Mouse (Mus musculus) hindlimb bud, embryonic 11.5 days (tissue): Measurements from ENCODE around the gene Gls.
A peak's percentile ranks its signal among the peaks of the same experiment; 100 is the strongest.

Source experiments
- DNase-seq: peaks from one replicate; pipeline ENCODE4 v3.0.0-alpha.2; 2012; ENCODE audit warnings: low read depth, low spot score; ENCODE audit errors: extremely low spot score

Gene Gls

GRCm38 (mm10) chr1:52131787-52132377, 101.2 kb downstream of the Gls start:
- DNase-seq: no peak

DNA sequence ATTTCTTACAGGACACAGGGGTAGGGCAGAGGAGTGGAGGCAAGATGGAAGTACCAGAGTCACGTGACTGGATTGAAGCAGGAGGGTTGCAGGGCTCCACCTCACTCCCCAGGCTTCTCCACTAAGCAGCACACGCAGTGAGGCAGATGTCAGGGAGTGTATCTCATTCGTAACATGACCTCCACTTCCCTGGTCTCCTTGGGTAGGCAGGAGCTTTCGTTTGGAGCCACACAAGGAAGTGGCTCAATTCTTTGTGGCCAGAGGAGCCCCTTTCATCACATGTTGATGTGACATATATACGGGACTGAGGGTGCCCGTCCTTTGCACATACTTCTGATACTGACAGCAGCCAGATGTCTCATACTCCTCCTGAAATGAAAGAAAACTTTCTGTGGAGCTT, 103.2 kb downstream of the Gls start:
- DNase-seq: no peak

DNA sequence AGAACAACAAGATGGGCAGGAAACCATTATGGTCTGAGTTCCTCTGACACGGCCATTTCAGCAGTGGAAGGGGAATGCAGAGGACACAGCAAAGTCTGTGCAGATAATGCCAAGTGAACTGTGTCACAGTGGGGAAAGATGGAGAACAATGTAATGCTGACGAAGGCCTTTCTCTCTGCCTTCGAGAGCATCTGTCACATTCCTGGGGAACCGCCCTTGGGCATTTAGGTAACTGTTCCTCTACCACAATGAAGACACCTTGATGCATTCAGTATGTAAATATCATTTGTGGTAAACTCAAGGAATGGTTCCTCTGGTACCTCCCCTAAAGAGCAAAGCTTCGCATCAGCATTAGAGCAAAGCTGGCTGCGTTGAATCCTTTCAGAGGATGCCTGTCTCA, 105.7 kb downstream of the Gls start:
- no peak for DNase-seq

- DNase-seq: no peak
Observed at GRCm38 (mm10) chr1:52124818-52125217, 108.2 kb downstream of the Gls start.

DNA sequence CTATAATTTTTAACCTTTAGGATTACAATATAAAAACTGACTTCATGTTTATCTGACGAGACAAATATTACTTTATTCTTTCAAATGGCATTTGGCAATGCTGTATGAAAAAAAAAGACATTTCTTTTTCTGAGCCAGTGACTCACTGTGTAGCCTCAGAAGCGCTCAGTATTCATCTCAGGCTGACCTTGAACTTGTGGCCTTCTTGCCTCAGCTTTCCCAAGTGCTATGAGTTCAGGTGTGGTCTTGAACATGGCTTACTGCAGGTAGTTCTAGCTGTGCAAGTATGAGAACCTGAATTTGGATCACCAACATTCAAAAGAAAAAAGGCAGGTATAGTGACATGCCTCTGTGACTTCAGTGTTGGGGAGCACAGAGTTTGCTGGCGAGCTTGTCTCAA, 112.0 kb downstream of the Gls start:
- DNase-seq: no peak

DNA sequence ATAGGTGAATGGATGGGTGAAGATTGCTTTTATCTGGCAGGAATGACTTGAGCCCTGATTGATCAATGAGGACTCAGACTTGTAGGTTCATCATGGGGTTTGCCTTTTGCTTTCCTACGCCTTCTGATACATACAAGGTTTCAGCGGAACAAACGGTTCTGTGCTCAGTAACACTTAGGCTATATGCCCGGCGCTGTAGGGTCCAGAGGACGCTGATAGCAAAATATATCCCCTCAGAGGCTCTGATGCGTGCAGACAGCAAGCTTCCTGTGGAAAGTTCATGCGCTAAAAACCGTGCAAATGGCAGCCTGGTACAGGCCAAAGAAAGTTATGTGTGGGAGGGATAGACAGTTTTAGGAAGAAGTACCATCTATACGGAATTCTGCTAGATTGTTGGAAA, 112.8 kb downstream of the Gls start:
- DNase-seq: no peak

GRCm38 (mm10) chr1:52119691-52120090, 113.3 kb downstream of the Gls start:
- DNase-seq: no peak

DNA sequence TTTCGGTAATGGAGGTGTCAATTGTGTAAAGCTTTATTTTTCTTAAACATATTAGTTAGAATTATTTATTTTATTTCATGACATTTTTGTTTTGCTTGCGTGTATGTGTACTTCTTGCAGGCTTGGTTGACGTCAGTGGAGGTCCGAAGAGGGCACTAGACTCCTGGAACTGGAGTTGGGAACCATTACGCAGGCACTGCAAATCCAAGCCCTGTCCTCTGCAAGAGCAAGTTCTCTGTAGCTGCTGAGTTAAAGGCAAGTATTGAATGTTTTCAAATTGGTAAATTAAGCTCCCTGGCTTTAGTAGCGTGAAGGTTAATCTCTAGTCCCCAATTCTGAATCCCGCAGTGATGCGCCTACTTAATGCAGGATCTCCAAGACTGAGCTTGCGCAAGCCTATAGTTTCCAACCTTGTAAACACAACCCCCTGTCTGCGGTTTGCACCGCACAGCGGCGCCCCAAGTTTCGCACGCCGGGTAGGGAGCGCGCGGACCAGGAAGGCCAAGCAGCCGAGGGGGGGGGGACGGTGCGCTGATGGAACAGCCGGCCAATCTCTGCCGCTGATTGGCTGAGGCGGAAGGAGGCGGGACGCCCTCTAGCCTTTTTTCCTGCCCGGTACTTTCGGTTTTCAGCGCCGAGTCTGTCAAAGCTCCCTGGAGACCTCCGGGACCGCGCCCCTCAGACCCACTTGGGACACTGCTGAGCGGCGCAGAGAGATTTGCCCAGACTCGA, 114.0 kb downstream of the Gls start, which contains the start of gene Stat1:
Gene Stat1 (plus strand): TSS at position 581 of the 732 bp plus-strand sequence.
- DNase-seq: peak; percentile 46

DNA sequence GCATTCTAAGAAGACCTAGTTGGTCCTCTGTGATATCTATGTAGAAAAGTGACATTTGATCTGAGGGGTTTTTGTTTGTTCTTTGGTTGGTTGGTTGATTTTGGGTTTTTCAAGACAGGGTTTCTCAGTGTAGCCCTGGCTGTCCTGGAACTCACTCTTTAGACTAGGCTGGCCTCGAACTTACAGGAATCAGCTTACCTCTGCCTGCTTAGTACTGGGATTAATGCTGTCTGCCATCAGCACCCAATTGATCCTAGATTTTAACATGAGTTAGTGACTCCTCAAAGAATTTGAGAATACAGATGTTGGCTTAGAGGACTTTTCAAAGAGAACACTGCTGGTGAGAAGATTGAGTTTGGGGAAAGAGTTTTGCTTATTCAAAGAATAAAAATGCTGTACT, 115.3 kb downstream of the Gls start:
- no peak for DNase-seq

- DNase-seq: no peak
Observed at GRCm38 (mm10) chr1:52116441-52116840, 116.6 kb downstream of the Gls start.

GRCm38 (mm10) chr1:52113666-52114069, 119.4 kb downstream of the Gls start:
- DNase-seq: peak; percentile 79
